Mouse (Mus musculus): ENCODE data around the gene Rabggtb.

- TF ChIP-seq CTCF (conservative IDR thresholded peaks at IDR 0.05; ENCODE audit: insufficient read depth, insufficient read length, low read depth, low read length) (no peak), POLR2A (IDR thresholded peaks at IDR 0.05; ENCODE audit: low read depth, low read length) (no peak)
Observed at GRCm38 (mm10) chr3:153895454-153895853, 17.4 kb downstream of the Rabggtb start.
